Mouse (Mus musculus) E14TG2a.4 (cell line): ENCODE data around the gene Nid2.

ENCODE experiments used
- H3K27me3 ChIP-seq: 2 replicates; pipeline ENCODE4 v1.6.1; 2014; ENCODE audit warnings: low read length, control low read depth; ENCODE audit not compliant: insufficient read depth
- H3K36me3 ChIP-seq: 2 replicates; pipeline ENCODE4 v1.6.1; 2014; ENCODE audit warnings: low read length, control low read depth; ENCODE audit not compliant: insufficient read depth
- H3K4me1 ChIP-seq: replicated peaks from 2 replicates; pipeline ENCODE4 v1.6.1; 2014; ENCODE audit warnings: low read depth, low read length, control low read depth
- H3K4me3 ChIP-seq: replicated peaks from 2 replicates; pipeline ENCODE4 v1.5.1; 2014; ENCODE audit warnings: mild to moderate bottlenecking, low read length
- H3K9me3 ChIP-seq: 2 replicates; pipeline ENCODE4 v1.6.1; 2014; ENCODE audit warnings: low read length, control low read depth
- CTCF ChIP-seq: conservative IDR thresholded peaks from 2 replicates; pipeline ENCODE4 v1.5.1; 2014; ENCODE audit warnings: low read length
- NANOG ChIP-seq: IDR thresholded peaks from 2 replicates; pipeline ENCODE4 v1.6.1; 2014; ENCODE audit warnings: borderline replicate concordance, low read length, mixed read lengths
- POU5F1 ChIP-seq: IDR thresholded peaks from 2 replicates; pipeline ENCODE4 v1.6.1; 2014; ENCODE audit warnings: low read length, borderline replicate concordance

Gene Nid2

GRCm38 (mm10) chr14:19738094-19738843 lies 12.8 kb upstream of the Nid2 start:
- Histone ChIP-seq H3K27me3 (no peaks in the 10 kb centered on the region), H3K4me3 (no peak overlapping the region), H3K9me3 (no peaks in the 10 kb centered on the region), H3K4me1 (peaks cover 12% of the 10 kb centered on the region), H3K36me3 (no peaks in the 10 kb centered on the region)
- TF ChIP-seq POU5F1 (no peak), CTCF (no peak), NANOG (no peak)

DNA sequence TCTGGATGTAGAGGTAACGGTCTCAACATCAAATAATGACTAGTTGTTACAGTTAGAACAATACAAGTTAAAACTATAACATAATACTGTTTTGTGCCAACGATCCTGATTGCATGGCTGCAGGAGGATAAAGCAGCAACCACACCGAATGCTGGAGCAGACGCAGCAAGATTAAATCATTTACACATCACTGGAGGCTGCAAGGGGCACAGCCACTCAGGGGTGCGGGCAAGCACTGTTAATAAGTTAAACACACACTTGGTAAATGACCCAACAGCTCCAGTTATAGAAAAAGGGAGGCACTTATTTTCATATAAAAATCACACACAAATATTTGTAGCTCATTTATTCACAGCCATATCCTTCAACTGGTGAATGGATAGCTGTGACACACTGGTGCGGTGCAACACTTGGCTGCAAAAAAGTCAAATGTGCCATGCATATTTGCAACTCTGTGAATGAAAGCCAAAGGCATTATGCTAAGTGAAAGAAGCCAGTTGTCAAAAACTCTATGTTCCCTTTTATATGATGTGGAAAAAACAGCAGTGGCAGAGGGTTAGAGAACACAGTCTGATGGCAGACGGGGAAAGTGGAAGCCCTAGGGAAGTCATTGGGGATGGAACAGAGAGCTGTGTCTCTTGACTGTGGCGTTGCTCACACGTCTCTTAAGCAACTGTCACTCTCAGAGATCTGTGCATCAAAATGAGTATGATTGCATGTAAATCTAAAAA lies 11.5 kb upstream of the Nid2 start:
- H3K4me3 ChIP-seq: no peak overlapping the region
- no peaks in the 10 kb centered on the region for H3K27me3 ChIP-seq
- peaks cover 7% of the 10 kb centered on the region; the same call in 1 of the 2 replicates for H3K4me1 ChIP-seq
- no peaks in the 10 kb centered on the region for H3K9me3 ChIP-seq
- H3K36me3 ChIP-seq: no peaks in the 10 kb centered on the region
- TF ChIP-seq CTCF: no peak
- TF ChIP-seq POU5F1: no peak
- TF ChIP-seq NANOG: no peak

- Histone ChIP-seq H3K27me3 (no peaks in the 10 kb centered on the region), H3K4me1 (peaks cover 13% of the 10 kb centered on the region), H3K36me3 (no peaks in the 10 kb centered on the region), H3K4me3 (no peak overlapping the region), H3K9me3 (no peaks in the 10 kb centered on the region)
- no peak for TF ChIP-seq POU5F1
- no peak for TF ChIP-seq CTCF
- TF ChIP-seq NANOG: no peak
Measured at GRCm38 (mm10) chr14:19740147-19740738, 10.8 kb upstream of the Nid2 start.

- TF ChIP-seq POU5F1 (no peak), NANOG (no peak), CTCF (no peak)
- H3K27me3 ChIP-seq: no peaks in the 10 kb centered on the region
- peaks cover 60% of the 10 kb centered on the region for H3K4me1 ChIP-seq
- H3K9me3 ChIP-seq: no peaks in the 10 kb centered on the region
- H3K4me3 ChIP-seq: no peak overlapping the region
- no peaks in the 10 kb centered on the region for H3K36me3 ChIP-seq
Measured at GRCm38 (mm10) chr14:19744876-19745275, 6.2 kb upstream of the Nid2 start.

- no peaks in the 10 kb centered on the region for H3K36me3 ChIP-seq
- no peak overlapping the region for H3K4me3 ChIP-seq
- no peak for TF ChIP-seq POU5F1
- TF ChIP-seq CTCF: no peak
- no peak for TF ChIP-seq NANOG
- peaks cover 61% of the 10 kb centered on the region for H3K4me1 ChIP-seq
- no peaks in the 10 kb centered on the region for H3K27me3 ChIP-seq
- no peaks in the 10 kb centered on the region for H3K9me3 ChIP-seq
Measured at GRCm38 (mm10) chr14:19746232-19746631, 4.8 kb upstream of the Nid2 start.

- Histone ChIP-seq H3K36me3 (no peaks in the 10 kb centered on the region), H3K4me1 (peaks cover 57% of the 10 kb centered on the region), H3K4me3 (no peak overlapping the region), H3K9me3 (no peaks in the 10 kb centered on the region), H3K27me3 (no peaks in the 10 kb centered on the region)
- TF ChIP-seq NANOG: no peak
- TF ChIP-seq CTCF: no peak
- no peak for TF ChIP-seq POU5F1
Measured at GRCm38 (mm10) chr14:19746731-19747130, 4.3 kb upstream of the Nid2 start.

DNA sequence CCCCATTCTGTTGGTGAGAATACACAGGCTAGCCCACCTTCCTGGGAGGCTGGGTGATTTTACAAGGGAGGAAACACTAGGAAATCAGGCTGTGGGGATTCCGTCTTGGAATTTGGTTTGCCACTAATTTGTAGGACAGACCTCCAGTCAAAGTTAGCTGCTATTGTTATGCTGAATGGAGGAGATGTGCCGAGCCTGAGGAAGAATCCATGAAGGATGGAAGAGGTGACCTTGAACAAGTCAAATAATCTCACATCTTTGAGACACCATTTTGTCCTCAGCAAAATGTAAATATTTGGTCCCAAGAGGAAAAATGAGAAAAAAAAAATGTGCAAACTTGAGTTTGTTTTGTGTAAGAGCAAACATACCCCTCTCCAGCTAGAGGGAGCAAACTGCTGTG lies 1.3 kb upstream of the Nid2 start:
- H3K36me3 ChIP-seq: peaks cover 26% of the 10 kb centered on the region
- H3K4me3 ChIP-seq: peak overlapping the region; percentile 95
- peaks cover 73% of the 10 kb centered on the region for H3K4me1 ChIP-seq
- no peaks in the 10 kb centered on the region for H3K9me3 ChIP-seq
- peak; percentile 98 for TF ChIP-seq POU5F1
- no peak for TF ChIP-seq CTCF
- TF ChIP-seq NANOG: peak; percentile 70; the same call in 1 of the 2 replicates
- H3K27me3 ChIP-seq: no peaks in the 10 kb centered on the region

DNA sequence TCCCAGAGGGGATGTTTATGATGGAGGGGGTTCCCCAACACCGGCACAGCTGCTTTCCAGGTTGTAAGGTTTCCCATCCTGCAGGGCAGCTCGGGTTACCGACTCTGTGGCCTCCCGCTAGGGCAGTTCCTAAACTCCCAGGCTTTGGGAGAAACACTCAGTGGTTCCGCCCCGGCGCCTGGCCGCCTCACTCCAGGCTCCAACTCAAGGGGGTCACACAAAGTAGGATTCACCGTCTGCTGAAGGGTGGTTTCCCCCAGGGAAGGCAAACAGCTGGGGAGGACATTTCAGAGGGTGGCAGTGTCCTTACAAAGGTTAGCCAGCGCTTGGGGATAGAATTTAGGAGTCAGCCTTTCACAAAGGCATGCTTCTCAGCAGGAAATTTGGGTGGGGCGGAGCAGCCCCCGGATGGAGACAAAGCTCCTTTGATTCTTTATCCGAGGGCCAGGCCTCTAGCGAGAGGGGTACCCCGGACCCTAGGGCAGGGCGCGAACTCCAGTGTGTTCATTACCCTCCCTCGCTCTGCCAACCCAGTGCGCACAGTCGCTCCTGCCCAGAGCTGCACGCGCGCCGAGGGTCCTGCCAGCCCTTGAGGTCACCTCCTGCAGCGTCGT lies 547 bp upstream of the Nid2 start:
- H3K27me3 ChIP-seq: no peaks in the 10 kb centered on the region
- peaks cover 33% of the 10 kb centered on the region for H3K36me3 ChIP-seq
- TF ChIP-seq POU5F1: no peak
- TF ChIP-seq NANOG: no peak
- TF ChIP-seq CTCF: no peak
- H3K9me3 ChIP-seq: no peaks in the 10 kb centered on the region
- peak overlapping the region; percentile 95 for H3K4me3 ChIP-seq
- peaks cover 72% of the 10 kb centered on the region for H3K4me1 ChIP-seq
